Mouse (Mus musculus) cerebellum, postnatal 4 days (tissue): ENCODE results near the gene Lrg1.

Experiments used
- DNase-seq, 2 experiments: peaks; one replicate each; pipeline ENCODE4 v3.0.0; 2022; ENCODE audit warnings: low spot score in 2 of 2, mixed read lengths in 1 of 2

Lrg1 gene

DNA sequence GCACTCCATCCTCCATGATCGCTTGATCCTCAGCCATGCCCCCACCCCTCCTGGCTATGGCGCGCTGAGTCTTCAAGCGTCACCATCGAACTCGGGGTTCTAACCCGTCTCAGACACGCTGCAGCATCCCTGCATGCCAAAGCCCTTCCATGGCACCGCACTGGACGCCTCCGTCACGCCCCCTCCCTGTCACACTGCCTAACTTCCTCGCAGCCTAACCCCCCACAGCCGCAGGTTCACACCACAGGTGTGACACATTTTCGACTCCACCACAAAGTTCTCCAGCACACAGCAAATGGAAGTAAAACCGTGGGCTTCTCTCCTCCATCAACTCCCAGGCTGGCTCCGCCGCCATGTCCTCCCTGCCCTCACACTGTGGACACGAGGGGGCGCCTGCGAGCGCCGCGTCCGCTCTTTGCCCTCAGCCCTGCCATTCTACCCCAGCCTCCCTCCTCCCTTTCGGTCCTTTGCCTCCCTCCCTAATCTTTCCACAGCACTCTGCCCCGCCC is 12.7 kb upstream of the Lrg1 start:
- DNase-seq, result peak; percentile 44 to 71

DNA sequence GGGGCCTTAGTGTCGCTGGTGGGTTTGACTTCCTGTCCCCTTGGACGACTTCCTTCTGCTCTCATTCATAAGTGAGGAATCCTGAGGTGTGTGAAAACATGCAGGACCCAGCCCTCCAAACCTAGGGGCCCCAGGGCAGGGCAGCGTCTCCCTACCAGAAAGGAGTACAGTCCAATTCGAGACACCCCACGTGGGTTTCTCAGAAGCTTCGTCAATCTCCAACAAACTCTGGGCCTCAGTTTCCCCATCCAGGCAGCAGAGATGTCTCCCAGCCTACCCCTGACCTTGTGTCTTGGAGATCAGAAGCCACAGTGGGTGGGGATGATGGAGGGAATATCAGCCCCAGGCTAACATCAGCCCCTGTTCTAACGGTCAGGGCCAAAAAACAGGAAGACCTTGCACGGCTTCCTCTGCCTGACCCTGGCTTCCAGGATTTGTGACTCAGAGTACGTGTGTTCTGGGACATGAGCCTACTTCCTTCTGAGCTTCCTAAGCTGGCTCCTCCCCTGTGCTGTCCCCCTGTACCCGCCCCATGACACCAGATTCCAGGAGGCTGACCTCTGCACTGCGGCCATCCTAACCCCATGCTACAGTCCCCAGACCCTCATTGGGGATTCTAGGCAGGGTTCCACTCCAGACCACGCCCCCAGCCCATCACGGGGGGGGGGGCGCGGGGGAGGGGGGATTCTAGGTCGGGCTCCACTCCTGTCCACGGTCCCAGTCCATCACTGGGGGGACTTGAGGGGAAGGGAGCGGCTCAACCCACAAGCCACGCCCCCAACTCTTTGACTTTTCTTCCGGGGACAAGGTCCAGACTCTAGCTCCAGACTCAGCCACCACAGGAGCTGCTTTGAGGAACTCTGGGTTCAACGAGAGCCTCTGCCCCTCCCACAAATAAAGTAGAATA is 11.9 kb upstream of the Lrg1 start:
- no peak for DNase-seq

GRCm38 (mm10) chr17:56132661-56133060 is 10.9 kb upstream of the Lrg1 start:
- DNase-seq, result peak; percentile 56 to 77

DNA sequence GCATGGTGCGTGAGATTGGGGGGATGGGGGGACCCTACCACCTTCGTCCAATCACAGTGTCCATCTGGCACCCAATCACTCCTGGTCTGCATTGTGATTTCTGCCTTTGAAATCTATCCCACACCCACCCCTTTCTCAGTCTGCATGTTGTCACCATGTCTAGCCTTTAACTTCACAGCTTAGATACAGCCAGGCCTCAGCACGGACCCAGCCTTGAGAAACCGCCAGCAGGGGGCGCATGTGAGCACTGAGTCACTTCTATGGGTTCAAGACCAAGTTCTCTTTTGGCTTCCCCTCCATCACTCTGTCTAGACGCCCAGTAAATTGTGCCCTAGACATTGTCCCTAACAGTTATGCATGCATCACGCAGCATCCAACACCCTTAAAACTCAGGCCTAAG is 10.0 kb upstream of the Lrg1 start:
- DNase-seq, result peak; percentile 53 to 77

- no peak for DNase-seq
Measured at GRCm38 (mm10) chr17:56131136-56131535, 9.3 kb upstream of the Lrg1 start.

DNA sequence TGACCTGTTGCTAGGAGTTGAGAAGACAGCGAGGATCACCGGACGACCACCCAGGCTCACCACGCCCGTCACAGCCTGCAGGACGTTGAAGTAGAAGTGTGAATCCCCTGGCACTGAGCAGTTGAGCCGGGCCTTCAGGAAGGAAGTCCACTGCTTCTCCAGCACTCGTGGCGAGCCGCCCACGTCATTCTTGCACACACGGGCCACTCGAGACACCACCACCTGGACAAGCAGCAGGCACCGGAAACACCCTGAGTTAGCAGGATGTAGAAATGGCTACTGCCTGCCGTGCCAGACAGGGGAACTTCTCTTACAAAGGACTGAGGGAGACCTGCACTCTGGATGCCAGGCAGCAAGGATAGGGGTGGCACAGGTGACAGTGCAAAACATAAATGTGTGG is 6.4 kb upstream of the Lrg1 start:
- no peak for DNase-seq

- no peak for DNase-seq
Measured at GRCm38 (mm10) chr17:56126175-56126574, 4.4 kb upstream of the Lrg1 start.

- DNase-seq, result no peak
Measured at GRCm38 (mm10) chr17:56125276-56125630, 3.5 kb upstream of the Lrg1 start.

GRCm38 (mm10) chr17:56124377-56125275 is 2.8 kb upstream of the Lrg1 start:
- peak in 1 of 2 experiments; percentile 60 for DNase-seq

DNA sequence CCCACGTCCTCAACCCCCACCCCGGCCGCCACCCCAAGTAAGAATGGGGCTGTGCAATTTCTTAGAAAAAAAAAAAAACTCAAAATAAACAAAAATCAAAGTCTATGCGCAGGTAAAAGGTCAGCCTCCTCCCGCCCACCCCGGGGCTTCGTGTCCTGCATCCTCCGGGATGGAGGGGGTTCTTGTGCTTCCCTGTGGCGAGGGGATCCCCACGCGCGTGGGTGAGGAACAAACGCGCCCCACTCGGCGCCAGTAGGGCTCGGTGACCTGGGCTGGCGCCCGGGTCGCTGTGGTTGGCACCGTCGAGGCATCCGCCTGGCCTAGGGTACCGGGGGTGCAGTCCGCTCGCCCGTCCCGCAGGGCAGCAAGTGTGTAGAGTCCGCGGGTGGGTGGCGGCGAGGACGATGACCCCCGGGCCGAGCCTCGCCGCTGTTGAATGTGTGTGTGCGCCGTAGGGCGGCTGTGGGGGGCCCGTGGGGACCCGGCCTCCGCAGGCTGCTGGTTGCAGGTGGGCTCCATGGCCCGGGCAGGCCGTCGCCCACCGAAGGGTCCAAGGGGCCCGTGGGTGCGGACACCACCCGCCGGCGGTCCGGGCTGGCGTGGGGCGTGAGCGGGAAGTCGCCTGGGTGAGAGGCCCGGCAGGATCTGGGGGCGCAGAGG is 2.0 kb upstream of the Lrg1 start:
- no peak for DNase-seq

GRCm38 (mm10) chr17:56123161-56123560 is 1.4 kb upstream of the Lrg1 start:
- no peak for DNase-seq

- DNase-seq, result peak in 1 of 2 experiments; percentile 38
Measured at GRCm38 (mm10) chr17:56119981-56120880, 1.6 kb downstream of the Lrg1 start.

DNA sequence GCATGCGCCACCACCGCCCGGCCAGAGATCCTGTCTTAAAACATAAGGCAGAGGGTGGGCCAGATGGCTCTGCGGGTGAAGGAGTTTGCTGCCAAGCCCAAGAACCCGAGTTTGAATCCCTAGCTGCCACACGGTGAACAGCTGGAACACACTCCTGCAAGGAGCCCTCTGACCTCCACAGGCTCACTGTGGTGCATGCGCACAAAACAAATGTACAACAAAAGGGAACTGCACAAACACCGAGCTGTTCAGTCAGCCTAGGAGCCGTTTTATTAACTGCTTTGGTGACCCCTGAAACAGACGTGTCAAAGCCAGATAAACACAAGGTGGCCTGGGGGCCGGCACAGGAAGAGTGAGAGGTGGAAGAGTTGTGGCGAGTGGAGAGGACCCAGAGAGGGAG is 2.4 kb downstream of the Lrg1 start:
- no peak for DNase-seq

GRCm38 (mm10) chr17:56117251-56117710 is 4.5 kb downstream of the Lrg1 start, which contains the start of gene Plin5:
TSS of gene Plin5 (minus strand) at chr17:56117596.
- peak in 1 of 2 experiments; percentile 51 for DNase-seq

GRCm38 (mm10) chr17:56116193-56116592 is 5.6 kb downstream of the Lrg1 start:
- no peak for DNase-seq

GRCm38 (mm10) chr17:56112743-56113142 is 9.1 kb downstream of the Lrg1 start:
- no peak for DNase-seq

DNA sequence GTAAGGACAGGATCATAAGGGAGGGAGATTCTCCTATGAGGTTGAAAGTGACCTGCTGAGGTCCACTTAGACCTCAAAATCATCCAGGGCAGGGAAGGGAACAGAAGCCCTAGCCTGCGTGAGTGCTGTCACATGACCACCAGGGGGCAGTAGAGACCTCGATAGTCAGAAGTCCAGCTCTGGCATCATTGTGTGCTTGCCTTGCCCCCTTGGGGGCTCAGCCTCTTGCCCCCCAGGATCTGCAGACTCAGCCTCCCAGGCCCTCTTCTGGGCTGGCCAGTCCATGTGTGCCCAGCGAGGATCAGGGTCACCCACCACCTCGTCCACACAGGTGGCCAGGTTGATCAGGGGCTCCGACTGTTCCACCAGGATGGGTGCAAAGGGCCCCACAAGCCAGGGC is 9.9 kb downstream of the Lrg1 start:
- DNase-seq, result peak; percentile 47 to 65

GRCm38 (mm10) chr17:56111021-56111420 is 10.8 kb downstream of the Lrg1 start:
- no peak for DNase-seq

- peak in 1 of 2 experiments; percentile 49 for DNase-seq
Measured at GRCm38 (mm10) chr17:56110571-56110970, 11.2 kb downstream of the Lrg1 start.

DNA sequence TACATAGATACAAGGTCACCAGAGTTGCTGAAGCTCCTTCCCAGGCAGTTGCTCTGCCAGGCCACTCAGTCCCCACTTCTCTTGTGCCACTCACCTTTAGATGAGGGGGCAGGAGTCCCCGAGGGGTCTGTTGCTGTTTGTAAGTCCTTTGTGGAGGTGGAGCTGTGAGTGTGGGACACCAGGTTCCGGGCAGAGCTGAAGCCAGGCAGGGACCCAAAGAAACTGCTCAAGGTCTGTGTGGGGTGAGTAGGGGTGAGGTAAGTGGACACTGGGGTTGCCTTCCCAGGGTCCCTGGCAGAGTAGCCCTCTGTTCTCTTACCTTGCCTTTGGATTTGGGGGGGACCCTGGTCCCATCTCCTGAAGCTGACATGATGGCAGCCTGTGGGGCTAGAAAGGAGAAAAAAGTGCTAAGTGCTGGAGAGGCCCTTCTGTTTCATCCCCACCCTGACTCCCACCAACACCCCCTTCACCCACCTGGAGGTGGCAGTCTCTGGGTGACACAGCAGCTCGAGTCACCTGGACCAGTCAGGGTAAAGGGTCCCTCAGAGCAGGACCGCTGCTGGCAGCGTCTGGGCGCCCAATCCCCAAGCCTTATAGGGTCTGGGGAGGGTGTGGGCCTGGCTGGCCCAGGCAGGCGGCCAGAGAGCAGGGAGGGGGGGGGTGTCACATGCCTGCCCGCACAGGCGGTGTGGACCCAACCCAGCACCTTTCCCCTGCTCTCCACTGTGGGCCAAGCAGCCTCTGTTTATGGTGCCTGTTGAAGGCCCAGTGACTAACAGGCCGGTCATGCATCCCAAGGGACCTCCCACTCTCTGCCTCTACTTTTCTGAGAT is 12.4 kb downstream of the Lrg1 start, which contains the start of gene Plin4:
Gene Plin4, minus strand, starts transcription at position 585 of the 833 bp plus-strand sequence.
- DNase-seq, result no peak
